Mouse (Mus musculus) stomach, postnatal 0 days (tissue): Measurements from ENCODE around the gene Fry. TPM values are rescaled to one million over a fixed set of nuclear protein-coding genes. Genes with fewer than 3 reads are reported as not detected.

Experiments used
- ATAC-seq: fragments of 200-750 bp; cut with Nextera tagmentation; 2 replicates; pipeline ENCODE4 v1.8.0; 2017; ENCODE audit not compliant: low FRiP score, low TSS enrichment
- DNase-seq: peaks from one replicate; pipeline ENCODE4 v3.0.0-alpha.2; 2016; ENCODE audit warnings: low spot score
- H3K27ac ChIP-seq: fragments of 300-500 bp; sonication (generic); replicated peaks from 2 replicates; pipeline ENCODE4 v1.5.1; 2014; ENCODE audit warnings: mild to moderate bottlenecking, control low read depth
- H3K27me3 ChIP-seq: fragments of 300-500 bp; sonication (generic); 2 replicates; pipeline ENCODE4 v1.6.1; 2014; ENCODE audit warnings: low read length; ENCODE audit not compliant: control insufficient read depth, insufficient read depth
- H3K36me3 ChIP-seq: fragments of 300-500 bp; sonication (generic); 2 replicates; pipeline ENCODE4 v1.6.1; 2014; ENCODE audit warnings: low read length, mixed read lengths; ENCODE audit not compliant: control insufficient read depth, insufficient read depth
- H3K4me1 ChIP-seq: fragments of 300-500 bp; sonication (generic); replicated peaks from 2 replicates; pipeline ENCODE4 v1.6.1; 2014; ENCODE audit warnings: antibody characterized with exemption; ENCODE audit not compliant: control insufficient read depth, insufficient read depth
- H3K4me2 ChIP-seq: fragments of 300-500 bp; sonication (generic); replicated peaks from 2 replicates; pipeline ENCODE4 v1.6.1; 2014; ENCODE audit warnings: low read depth, mild to moderate bottlenecking, control low read depth, moderate library complexity
- H3K4me3 ChIP-seq: fragments of 300-500 bp; sonication (generic); 2 replicates; pipeline ENCODE4 v1.5.1; 2014; ENCODE audit warnings: low read depth, low read length, control low read depth
- H3K9ac ChIP-seq: fragments of 300-500 bp; sonication (generic); 2 replicates; pipeline ENCODE4 v1.6.1; 2014; ENCODE audit warnings: mild to moderate bottlenecking, low read length, control low read depth, mixed read lengths
- H3K9me3 ChIP-seq: fragments of 300-500 bp; sonication (generic); 2 replicates; pipeline ENCODE4 v1.6.1; 2016; ENCODE audit warnings: low read length; ENCODE audit not compliant: control insufficient read depth
- CTCF ChIP-seq: IDR thresholded peaks from 2 replicates; pipeline ENCODE4 v1.5.1; 2016; ENCODE audit warnings: antibody characterized with exemption, low read depth, mild to moderate bottlenecking, moderate library complexity
- EP300 ChIP-seq: optimal IDR thresholded peaks from 2 replicates; pipeline ENCODE3; 2016; ENCODE audit warnings: antibody characterized with exemption
- WGBS: fragments of 180-500 bp; shearing (Covaris S2); extraction: QIAGEN DNeasy Blood & Tissue Kit; methylation state at CpG from one replicate; pipeline ENCODE4 v1.1.7; 2014; 5-methylcytosine and 5-hydroxymethylcytosine counted together
- polyA plus RNA-seq: library from polyadenylated mRNA; unstranded; fragments of >200 nt; fragmentation: Nextera tagmentation; extraction: Ambion mirVana; gene quantifications from 2 replicates; pipeline ENCODE4 v1.2.1, GENCODE M21; 2015

Fry gene
- polyA plus RNA-seq, 1 experiment from 2014 or later = 6.5 TPM

GRCm38 (mm10) chr5:150495792-150496191 lies 377.3 kb downstream of the Fry start:
- H3K4me2 ChIP-seq = no peak overlapping the region
- no peak overlapping the region for H3K9ac ChIP-seq
- ATAC-seq (0 out of 2 replicates have a peak, but pooled peaks have one; percentile 4), DNase-seq (peak; percentile 23)
- no peak overlapping the region for H3K4me3 ChIP-seq
- peaks cover 2% of the 10 kb centered on the region; the same call in 1 of the 2 replicates for H3K36me3 ChIP-seq
- no peak overlapping the region for H3K27ac ChIP-seq
- no peaks in the 10 kb centered on the region for H3K27me3 ChIP-seq
- no peaks in the 10 kb centered on the region for H3K4me1 ChIP-seq
- H3K9me3 ChIP-seq = no peaks in the 10 kb centered on the region
- TF ChIP-seq EP300 = no peak
- TF ChIP-seq CTCF = peak; percentile 76
- WGBS = 54% methylated on average over 6 of the region's 6 CpGs

DNA sequence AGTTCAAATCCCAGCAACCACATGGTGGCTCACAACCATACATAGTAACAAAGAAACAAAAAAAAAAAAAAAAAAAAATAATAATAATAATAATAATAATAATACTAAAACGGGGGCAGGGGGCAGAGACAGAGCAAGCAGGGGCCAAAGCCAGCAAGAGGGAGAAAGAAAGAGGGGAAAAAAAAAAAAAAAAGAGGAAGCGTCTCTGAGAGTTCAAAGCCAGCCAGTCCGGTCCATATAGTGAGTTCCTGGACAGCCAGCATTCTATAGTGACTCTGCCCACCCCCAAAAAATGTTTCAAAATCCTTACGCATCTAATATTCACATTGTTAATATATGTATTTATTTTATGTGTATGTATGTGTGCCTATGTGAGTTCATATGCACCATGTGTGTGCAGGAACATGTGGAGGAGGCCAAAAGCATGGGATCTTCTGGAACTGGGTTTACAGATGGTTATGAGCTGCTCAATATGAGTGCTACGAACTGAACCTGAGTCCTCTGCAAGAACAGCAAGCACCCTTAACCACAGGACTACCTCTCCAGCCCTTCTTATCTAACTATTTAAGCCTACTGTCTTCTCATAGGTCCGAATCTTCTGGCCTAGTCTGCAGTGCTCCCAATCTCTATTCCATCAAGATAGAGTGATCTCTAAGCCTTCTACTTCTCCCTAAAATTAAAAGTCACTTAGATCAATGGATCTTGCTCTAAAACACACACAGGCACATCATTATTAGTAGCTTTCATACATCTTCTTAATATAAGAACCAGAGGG lies 392.2 kb downstream of the Fry start:
- no peak for ATAC-seq
- H3K36me3 ChIP-seq = no peaks in the 10 kb centered on the region
- WGBS = 83% methylated on average over 6 of the region's 6 CpGs
- no peak for TF ChIP-seq CTCF
- no peak overlapping the region for H3K27ac ChIP-seq
- DNase-seq = no peak
- H3K4me1 ChIP-seq = no peaks in the 10 kb centered on the region
- no peak overlapping the region for H3K4me2 ChIP-seq
- no peaks in the 10 kb centered on the region for H3K9me3 ChIP-seq
- H3K4me3 ChIP-seq = no peak overlapping the region
- H3K9ac ChIP-seq = no peak overlapping the region
- H3K27me3 ChIP-seq = no peaks in the 10 kb centered on the region

GRCm38 (mm10) chr5:150513264-150513663 lies 394.8 kb downstream of the Fry start:
- no peak overlapping the region for H3K4me3 ChIP-seq
- TF ChIP-seq EP300 (no peak), CTCF (peak; percentile 27)
- WGBS = 80% methylated on average over 4 of the region's 4 CpGs

DNA sequence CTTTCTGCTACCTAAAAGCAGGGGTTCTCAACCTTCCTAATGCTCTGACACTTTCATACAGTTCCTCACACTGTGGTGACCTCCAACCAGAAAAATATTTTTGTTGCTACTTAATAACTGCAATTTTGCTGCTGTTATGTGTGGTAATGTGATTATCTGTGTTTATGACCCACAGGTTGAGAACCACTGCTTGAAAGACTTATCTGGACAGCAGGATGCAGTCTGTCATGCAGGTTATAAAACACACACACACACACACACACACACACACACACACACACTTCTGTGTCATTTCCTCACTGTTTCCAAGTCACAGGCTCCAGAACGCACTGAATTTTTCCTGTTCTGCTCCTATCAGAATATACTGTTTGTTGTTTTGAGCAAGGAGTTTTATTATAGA lies 395.6 kb downstream of the Fry start:
- Histone ChIP-seq H3K4me2 (no peak overlapping the region), H3K27ac (no peak overlapping the region), H3K4me1 (no peaks in the 10 kb centered on the region), H3K9ac (no peak overlapping the region), H3K27me3 (no peaks in the 10 kb centered on the region), H3K36me3 (no peaks in the 10 kb centered on the region), H3K9me3 (no peaks in the 10 kb centered on the region), H3K4me3 (no peak overlapping the region)
- ATAC-seq = no peak
- WGBS = 80% methylated on average over 1 of the region's 1 CpGs
- DNase-seq = no peak
- TF ChIP-seq CTCF (no peak), EP300 (no peak)

More at GRCm38 (mm10) chr5:150513264-150513663, 394.8 kb downstream of the Fry start:
- no peak overlapping the region for H3K27ac ChIP-seq
- no peaks in the 10 kb centered on the region for H3K9me3 ChIP-seq
- H3K27me3 ChIP-seq = no peaks in the 10 kb centered on the region
- no peak for DNase-seq
- no peak overlapping the region for H3K4me2 ChIP-seq
- ATAC-seq = no peak
- H3K4me1 ChIP-seq = no peaks in the 10 kb centered on the region
- H3K36me3 ChIP-seq = no peaks in the 10 kb centered on the region
- no peak overlapping the region for H3K9ac ChIP-seq

GRCm38 (mm10) chr5:150518064-150518463 lies 399.6 kb downstream of the Fry start, which contains the start of gene Zar1l:
TSS of gene Zar1l (minus strand) at chr5:150518164.
- 61% methylated on average over 4 of the region's 4 CpGs for WGBS
- Histone ChIP-seq H3K27ac (no peak within 1 kb of the TSS), H3K4me1 (no peaks in the 10 kb centered on the region), H3K4me3 (no peak within 1 kb of the TSS), H3K9me3 (no peaks in the 10 kb centered on the region), H3K27me3 (no peaks in the 10 kb centered on the region), H3K36me3 (no peaks in the 10 kb centered on the region), H3K4me2 (no peak within 1 kb of the TSS), H3K9ac (no peak within 1 kb of the TSS)
- TF ChIP-seq CTCF = no peak
- no peak for TF ChIP-seq EP300
- ATAC-seq (no peak), DNase-seq (no peak)

DNA sequence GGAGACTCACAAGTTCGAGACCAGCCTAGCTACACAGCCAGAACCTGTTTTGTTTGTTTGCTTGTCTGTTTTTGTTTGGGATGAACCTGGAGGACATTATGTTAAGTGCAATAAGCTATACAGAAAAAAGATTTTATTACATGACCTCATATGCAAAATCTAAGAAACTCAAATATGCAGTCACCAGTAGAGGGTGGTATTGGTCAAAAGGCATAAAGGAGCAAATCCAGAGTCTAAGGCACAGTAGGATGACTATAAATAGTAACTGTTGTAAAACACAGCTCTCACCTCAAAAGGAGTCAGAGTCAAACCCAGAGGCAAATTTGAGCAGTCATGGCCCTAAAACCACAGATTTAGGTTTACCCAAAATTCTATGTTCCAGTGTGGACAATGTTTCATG lies 401.1 kb downstream of the Fry start:
- 94% methylated on average over 1 of the region's 1 CpGs for WGBS
- Histone ChIP-seq H3K4me1 (no peaks in the 10 kb centered on the region), H3K27ac (no peak overlapping the region), H3K4me2 (no peak overlapping the region), H3K27me3 (no peaks in the 10 kb centered on the region), H3K9me3 (no peaks in the 10 kb centered on the region), H3K36me3 (no peaks in the 10 kb centered on the region), H3K4me3 (no peak overlapping the region), H3K9ac (no peak overlapping the region)
- ATAC-seq (no peak), DNase-seq (no peak)
- TF ChIP-seq EP300 (no peak), CTCF (peak; percentile 73)
